Mouse (Mus musculus) forebrain, embryonic 16.5 days (tissue): Measurements from ENCODE around the gene Tagap1. TPM values are rescaled to one million over a fixed set of nuclear protein-coding genes. Genes with fewer than 3 reads are reported as not detected.
A peak's percentile ranks its signal among the peaks of the same experiment; 100 is the strongest.
"Not testable (repeated sequence)": the region's sequence is repeated elsewhere in the genome, so short reads cannot be mapped to it uniquely, and the experiment has no call there.

Experiments
- ATAC-seq: fragments of 200-750 bp; cut with Nextera tagmentation; 2 replicates; pipeline ENCODE4 v1.8.0; 2017; ENCODE audit warnings: mild to moderate bottlenecking, moderate library complexity
- H3K27ac ChIP-seq: fragments of 300-500 bp; sonication (generic); 2 replicates; pipeline ENCODE4 v1.5.1; 2014; ENCODE audit warnings: low read length, control low read depth
- H3K27me3 ChIP-seq: fragments of 300-500 bp; sonication (generic); replicated peaks from 2 replicates; pipeline ENCODE4 v1.6.1; 2014; ENCODE audit warnings: low read length; ENCODE audit not compliant: control insufficient read depth, insufficient read depth
- H3K36me3 ChIP-seq: fragments of 300-500 bp; sonication (generic); 2 replicates; pipeline ENCODE4 v1.6.1; 2014; ENCODE audit not compliant: control insufficient read depth, insufficient read depth
- H3K4me1 ChIP-seq: fragments of 300-500 bp; sonication (generic); replicated peaks from 2 replicates; pipeline ENCODE4 v1.6.1; 2014; ENCODE audit warnings: low read length; ENCODE audit not compliant: control insufficient read depth, insufficient read depth
- H3K4me2 ChIP-seq: fragments of 300-500 bp; sonication (generic); 2 replicates; pipeline ENCODE4 v1.6.1; 2014; ENCODE audit warnings: mild to moderate bottlenecking, low read length, control low read depth
- H3K4me3 ChIP-seq: fragments of 300-500 bp; sonication (generic); replicated peaks from 2 replicates; pipeline ENCODE4 v1.5.1; 2014; ENCODE audit warnings: mild to moderate bottlenecking, low read length, control low read depth
- H3K9ac ChIP-seq: fragments of 300-500 bp; sonication (generic); replicated peaks from 2 replicates; pipeline ENCODE4 v1.6.1; 2014; ENCODE audit warnings: low read depth, low read length, control low read depth
- H3K9me3 ChIP-seq: fragments of 300-500 bp; sonication (generic); 2 replicates; pipeline ENCODE4 v1.6.1; 2016; ENCODE audit warnings: low read length; ENCODE audit not compliant: control insufficient read depth
- WGBS: fragments of 180-500 bp; shearing (Covaris S2); extraction: QIAGEN DNeasy Blood & Tissue Kit; methylation state at CpG from one replicate; pipeline ENCODE4 v1.1.7; 2014; 5-methylcytosine and 5-hydroxymethylcytosine counted together
- polyA plus RNA-seq: library from polyadenylated mRNA; unstranded; fragments of >200 nt; fragmentation: Nextera tagmentation; extraction: Ambion mirVana; gene quantifications from 2 replicates; pipeline ENCODE4 v1.2.1, GENCODE M21; 2015

The Tagap1 gene
- polyA plus RNA-seq, 1 experiment from 2014 or later: 47.7 TPM

DNA sequence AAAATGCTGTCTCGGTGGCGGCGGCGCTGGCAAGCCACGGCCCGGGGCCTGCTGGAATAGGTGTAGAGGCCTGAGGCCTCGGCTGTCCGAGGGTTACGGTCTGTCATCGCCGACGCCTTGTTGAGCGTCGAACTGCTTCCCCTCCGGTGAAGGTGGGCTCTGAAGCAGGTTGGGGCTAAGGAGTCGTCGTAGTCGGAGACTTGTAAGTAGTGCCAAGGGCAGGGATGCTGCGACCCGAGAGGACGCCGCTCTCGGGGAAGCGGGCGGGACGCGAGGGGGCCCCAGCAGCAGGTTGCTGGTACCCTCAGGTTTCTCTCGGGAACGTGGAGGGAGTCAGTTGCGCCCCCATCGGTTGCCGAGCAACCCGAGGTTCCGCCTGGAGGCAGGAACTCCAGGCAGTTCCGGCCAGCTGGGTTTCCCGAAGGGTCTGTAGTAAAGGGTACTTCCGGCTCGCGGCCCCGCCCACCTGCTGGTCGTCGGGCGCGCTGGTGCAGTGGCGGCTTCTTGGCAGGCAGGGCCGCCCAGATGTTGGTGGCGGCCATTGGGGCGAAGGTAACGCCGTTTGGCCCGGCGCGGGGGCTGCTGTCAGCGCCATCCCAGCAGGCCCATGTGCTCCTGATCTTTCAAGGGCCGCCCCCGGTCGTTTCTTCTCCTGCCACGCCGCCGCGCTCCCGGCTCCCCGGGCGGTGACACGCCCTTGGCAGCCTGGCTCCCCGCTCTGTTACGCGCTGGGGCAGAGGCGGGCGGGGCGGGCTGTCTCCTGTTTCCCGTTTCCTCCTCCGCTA, 12.8 kb downstream of the Tagap1 start, which contains the start of gene Rsph3b:
Gene Rsph3b (minus strand): TSS at position 699 of the 785 bp plus-strand sequence.
- H3K4me2 ChIP-seq: peak within 1 kb of the TSS; percentile 61
- not testable (repeated sequence) for H3K9me3 ChIP-seq, H3K36me3 ChIP-seq, H3K4me1 ChIP-seq, H3K27me3 ChIP-seq
- WGBS: under 1% methylated on average over 66 of the region's 73 CpGs
- peak within 1 kb of the TSS; percentile 58 for H3K4me3 ChIP-seq
- peak within 1 kb of the TSS; percentile 65 for H3K27ac ChIP-seq
- H3K9ac ChIP-seq: peak within 1 kb of the TSS; percentile 51
- peak; percentile 97 for ATAC-seq

DNA sequence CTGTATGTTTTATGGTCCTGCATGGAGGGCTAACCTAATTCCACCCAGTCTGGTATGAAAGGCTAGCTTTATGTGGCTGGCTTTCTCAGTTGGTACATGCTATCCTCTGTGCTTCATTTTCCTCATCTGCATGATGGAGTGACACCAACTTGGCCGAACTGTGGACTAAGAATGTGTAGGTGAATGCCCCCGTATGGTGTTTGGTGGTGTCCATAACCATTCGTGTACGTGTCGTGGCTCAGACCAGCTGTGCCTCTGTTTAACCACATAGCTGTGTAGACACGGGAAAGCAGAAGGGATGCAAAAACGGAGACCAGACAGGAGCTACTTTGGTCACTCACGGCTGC, 13.3 kb downstream of the Tagap1 start:
- not testable (repeated sequence) for ATAC-seq, H3K27ac ChIP-seq, H3K9me3 ChIP-seq, H3K27me3 ChIP-seq, H3K4me1 ChIP-seq, H3K36me3 ChIP-seq, H3K9ac ChIP-seq
- WGBS: no CpG with 5 or more reads among the region's 8 CpGs
- H3K4me3 ChIP-seq: peak overlapping the region; percentile 58
- peak overlapping the region; percentile 61 for H3K4me2 ChIP-seq

DNA sequence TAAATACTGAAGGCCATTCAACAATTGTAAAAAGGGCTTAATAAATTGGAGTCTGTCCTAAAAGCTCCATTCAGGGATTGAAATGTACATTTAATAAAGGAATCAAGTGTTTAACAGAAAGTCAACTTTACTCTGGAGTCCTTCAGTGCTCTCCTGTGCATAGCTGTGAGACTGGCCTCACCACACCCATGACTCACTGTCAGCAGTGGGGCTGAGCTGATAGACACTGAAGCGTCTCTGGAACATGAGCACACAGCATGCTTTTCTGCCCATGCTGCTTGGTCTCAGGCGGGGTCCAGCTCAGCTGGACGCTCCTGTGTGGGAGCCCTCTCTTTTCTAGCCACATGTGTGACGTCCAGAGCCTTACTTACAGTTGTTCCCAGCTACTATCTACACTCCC, 18.4 kb downstream of the Tagap1 start:
- not testable (repeated sequence) for H3K27ac ChIP-seq, H3K4me2 ChIP-seq, ATAC-seq, H3K27me3 ChIP-seq, H3K4me1 ChIP-seq, H3K9ac ChIP-seq, H3K4me3 ChIP-seq, H3K36me3 ChIP-seq, H3K9me3 ChIP-seq
- WGBS: no CpG with 5 or more reads among the region's 4 CpGs

DNA sequence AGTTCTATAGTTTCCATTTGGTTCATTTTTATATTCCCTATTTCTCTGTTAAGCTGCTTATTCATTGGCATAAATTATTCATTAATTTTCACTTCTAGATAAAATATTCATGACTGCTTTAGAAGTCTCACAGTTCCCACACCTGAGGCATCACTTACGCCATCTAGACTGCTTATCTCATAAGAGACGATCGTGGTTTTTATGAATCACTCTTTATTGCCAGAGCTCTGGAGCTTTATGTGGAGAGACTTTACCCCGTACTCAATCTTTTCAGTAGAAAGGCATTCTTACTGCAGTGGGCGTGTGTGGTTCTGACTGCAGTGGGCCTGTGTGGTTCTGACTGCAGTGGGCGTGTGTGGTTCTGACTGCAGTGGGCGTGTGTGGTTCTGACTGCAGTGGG, 29.3 kb downstream of the Tagap1 start:
- not testable (repeated sequence) for H3K9me3 ChIP-seq, H3K4me2 ChIP-seq, ATAC-seq, H3K27ac ChIP-seq, H3K4me3 ChIP-seq, H3K4me1 ChIP-seq, H3K9ac ChIP-seq, H3K36me3 ChIP-seq, H3K27me3 ChIP-seq
- 88% methylated on average over 6 of the region's 7 CpGs for WGBS

DNA sequence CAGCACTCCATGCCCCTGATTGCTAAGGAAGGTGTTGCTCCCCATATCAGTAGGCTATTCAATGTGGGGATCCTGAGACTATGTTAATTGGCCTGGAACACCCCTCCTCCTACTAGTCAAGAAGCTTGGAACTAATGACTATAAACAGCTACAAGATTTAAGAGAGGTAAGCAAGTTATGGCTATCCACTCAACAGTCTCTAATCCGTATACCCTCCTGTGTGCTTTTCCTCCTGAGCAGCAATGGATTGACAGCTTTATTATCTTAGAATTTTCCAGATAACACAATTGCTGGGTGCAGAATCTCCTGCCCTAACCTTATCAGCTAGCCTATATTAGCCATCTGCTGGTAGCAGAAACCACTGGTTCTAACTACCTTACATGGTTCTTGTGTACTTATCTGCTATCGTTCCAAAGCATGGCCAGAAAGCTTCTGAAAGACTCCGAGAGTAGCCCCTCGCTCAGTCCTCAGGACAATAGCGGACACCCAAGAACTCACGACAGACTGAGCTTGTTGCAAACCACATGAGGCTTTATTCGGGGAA, 40.5 kb downstream of the Tagap1 start:
- H3K36me3 ChIP-seq, H3K9me3 ChIP-seq, H3K27me3 ChIP-seq, H3K4me2 ChIP-seq, H3K4me3 ChIP-seq, H3K4me1 ChIP-seq, H3K27ac ChIP-seq, H3K9ac ChIP-seq, ATAC-seq: not testable (repeated sequence)
- WGBS: 92% methylated on average over 7 of the region's 7 CpGs

DNA sequence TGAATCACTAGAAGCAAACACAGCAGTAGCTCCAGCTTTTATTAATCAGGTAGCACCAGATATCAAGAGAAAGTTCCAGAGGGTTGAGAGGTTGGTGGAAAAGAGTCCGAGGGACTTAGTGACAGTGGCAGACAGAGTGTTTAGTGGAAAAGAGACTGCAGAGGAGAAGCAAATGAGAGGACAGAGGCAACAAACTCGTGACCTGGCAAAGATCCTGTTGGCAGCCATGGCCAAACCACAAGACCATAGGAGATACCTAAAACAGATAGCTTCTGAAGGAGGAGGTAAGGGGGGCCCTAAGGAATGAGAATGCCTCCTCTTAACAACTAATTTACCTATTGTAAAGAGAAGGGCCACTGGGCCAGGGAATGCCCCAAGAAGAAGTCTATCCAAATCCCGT, 41.6 kb downstream of the Tagap1 start:
- H3K4me3 ChIP-seq, H3K4me2 ChIP-seq, H3K9me3 ChIP-seq, H3K27me3 ChIP-seq, H3K9ac ChIP-seq, H3K4me1 ChIP-seq, ATAC-seq, H3K27ac ChIP-seq, H3K36me3 ChIP-seq: not testable (repeated sequence)
- WGBS: 89% methylated on average over 3 of the region's 3 CpGs

DNA sequence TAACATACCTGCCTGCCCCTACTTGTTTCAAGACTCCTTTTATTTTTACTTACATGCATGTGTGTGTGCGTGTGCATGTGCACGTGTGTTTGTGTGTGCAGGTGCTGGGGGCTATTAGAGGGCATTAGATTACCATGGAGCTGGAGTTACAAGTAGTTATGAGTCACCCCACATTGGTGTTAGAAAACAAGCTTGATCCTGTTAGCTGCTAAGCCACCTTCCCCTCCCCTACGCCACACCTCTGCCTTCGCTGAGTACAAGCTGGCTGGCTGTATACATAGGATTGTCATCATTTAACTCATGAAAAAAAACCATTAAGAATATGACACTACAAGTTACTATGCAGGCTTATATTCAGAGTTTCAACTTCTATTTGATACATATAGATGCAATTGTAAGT, 45.7 kb downstream of the Tagap1 start:
- H3K4me2 ChIP-seq, H3K36me3 ChIP-seq, ATAC-seq, H3K27me3 ChIP-seq, H3K27ac ChIP-seq, H3K4me1 ChIP-seq, H3K4me3 ChIP-seq, H3K9me3 ChIP-seq, H3K9ac ChIP-seq: not testable (repeated sequence)
- 100% methylated on average over 2 of the region's 4 CpGs for WGBS

DNA sequence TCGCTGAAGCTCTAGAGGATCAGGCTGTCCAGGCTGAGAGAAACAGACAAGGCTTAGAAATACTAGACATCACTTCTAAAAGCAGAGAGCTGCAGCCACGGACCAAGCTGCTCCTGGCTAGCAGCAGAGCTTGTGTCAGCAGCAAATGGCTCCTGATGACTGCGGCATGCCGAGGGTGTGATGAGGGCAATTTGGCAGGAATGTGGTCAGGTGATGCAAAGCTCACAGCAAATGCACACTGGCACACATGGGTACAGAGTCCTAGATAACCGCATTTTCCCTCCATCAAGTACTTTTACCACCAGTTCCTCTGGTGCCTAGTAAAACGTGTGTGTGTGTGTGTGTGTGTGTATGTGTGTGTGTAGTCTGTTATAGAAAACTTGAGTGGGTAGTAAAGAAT, 46.9 kb downstream of the Tagap1 start:
- H3K9ac ChIP-seq, H3K9me3 ChIP-seq, ATAC-seq, H3K27me3 ChIP-seq, H3K4me2 ChIP-seq, H3K36me3 ChIP-seq, H3K4me3 ChIP-seq, H3K27ac ChIP-seq, H3K4me1 ChIP-seq: not testable (repeated sequence)
- 65% methylated on average over 1 of the region's 6 CpGs for WGBS
